Mouse (Mus musculus) midbrain, embryonic 16.5 days (tissue): Measurements from ENCODE around the gene Nfkbia. TPM values are rescaled to one million over a fixed set of nuclear protein-coding genes. Genes with fewer than 3 reads are reported as not detected.

Experiments
- ATAC-seq: fragments of 200-750 bp; cut with Nextera tagmentation; 2 replicates; pipeline ENCODE4 v1.8.0; 2017; ENCODE audit warnings: moderate TSS enrichment
- H3K27ac ChIP-seq: fragments of 300-500 bp; sonication (generic); 2 replicates; pipeline ENCODE4 v1.5.1; 2014; ENCODE audit warnings: mild to moderate bottlenecking, low read length, mixed read lengths
- H3K27me3 ChIP-seq: fragments of 300-500 bp; sonication (generic); 2 replicates; pipeline ENCODE4 v1.6.1; 2014; ENCODE audit warnings: low read depth, low read length, mixed read lengths; ENCODE audit not compliant: control insufficient read depth, insufficient read depth
- H3K36me3 ChIP-seq: fragments of 300-500 bp; sonication (generic); 2 replicates; pipeline ENCODE4 v1.6.1; 2014; ENCODE audit warnings: mild to moderate bottlenecking, low read length, moderate library complexity, mixed read lengths; ENCODE audit not compliant: control insufficient read depth, insufficient read depth
- H3K4me1 ChIP-seq: fragments of 300-500 bp; sonication (generic); 2 replicates; pipeline ENCODE4 v1.6.1; 2014; ENCODE audit warnings: mild to moderate bottlenecking, low read length, mixed read lengths; ENCODE audit not compliant: control insufficient read depth, insufficient read depth
- H3K4me2 ChIP-seq: fragments of 300-500 bp; sonication (generic); 2 replicates; pipeline ENCODE4 v1.6.1; 2014; ENCODE audit warnings: mild to moderate bottlenecking, low read length, mixed read lengths
- H3K4me3 ChIP-seq: fragments of 300-500 bp; sonication (generic); 2 replicates; pipeline ENCODE4 v1.5.1; 2014; ENCODE audit warnings: low read depth, mild to moderate bottlenecking, low read length, moderate library complexity, mixed read lengths
- H3K9ac ChIP-seq: fragments of 300-500 bp; sonication (generic); 2 replicates; pipeline ENCODE4 v1.6.1; 2014; ENCODE audit warnings: low read depth, low read length, mixed read lengths
- H3K9me3 ChIP-seq: fragments of 300-500 bp; sonication (generic); replicated peaks from 2 replicates; pipeline ENCODE4 v1.6.1; 2014; ENCODE audit warnings: mild to moderate bottlenecking, low read length, mixed read lengths; ENCODE audit not compliant: control insufficient read depth, poor library complexity, severe bottlenecking
- WGBS: fragments of 180-500 bp; shearing (Covaris S2); extraction: QIAGEN DNeasy Blood & Tissue Kit; methylation state at CpG from one replicate; pipeline ENCODE4 v1.1.7; 2014; 5-methylcytosine and 5-hydroxymethylcytosine counted together
- polyA plus RNA-seq: library from polyadenylated mRNA; unstranded; fragments of >200 nt; fragmentation: Nextera tagmentation; extraction: Ambion mirVana; gene quantifications from 2 replicates; pipeline ENCODE4 v1.2.1, GENCODE M21; 2015

The Nfkbia gene
- polyA plus RNA-seq, 1 experiment from 2014 or later, result 64.3 TPM

DNA sequence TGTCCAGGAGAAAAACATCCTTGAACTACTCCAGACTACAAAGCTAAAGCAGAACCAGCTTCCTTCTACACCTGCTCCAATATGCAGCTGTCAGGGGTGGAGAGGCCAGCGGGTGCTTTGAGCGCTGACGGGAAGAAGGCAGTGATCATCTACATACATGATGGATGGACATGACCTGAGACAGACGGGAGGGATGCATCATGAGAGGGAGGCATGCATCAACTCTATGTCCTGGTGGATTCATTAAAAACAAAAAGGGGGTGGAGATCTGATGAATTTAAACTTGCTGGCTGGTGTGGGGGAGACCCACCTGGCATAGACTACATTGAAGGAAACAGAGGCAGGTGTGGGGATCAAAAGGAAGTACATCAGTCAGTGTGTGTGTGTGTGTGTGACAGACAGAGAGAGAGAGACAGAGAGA lies 48.4 kb downstream of the Nfkbia start:
- H3K9me3 ChIP-seq, result no peaks in the 10 kb centered on the region
- no peak overlapping the region for H3K9ac ChIP-seq
- no peak overlapping the region for H3K4me2 ChIP-seq
- H3K27ac ChIP-seq, result no peak overlapping the region
- no peaks in the 10 kb centered on the region for H3K36me3 ChIP-seq
- no peaks in the 10 kb centered on the region for H3K27me3 ChIP-seq
- 92% methylated on average over 4 of the region's 4 CpGs for WGBS
- ATAC-seq, result no peak
- peaks cover 6% of the 10 kb centered on the region; the same call in 1 of the 2 replicates for H3K4me1 ChIP-seq
- no peak overlapping the region for H3K4me3 ChIP-seq

DNA sequence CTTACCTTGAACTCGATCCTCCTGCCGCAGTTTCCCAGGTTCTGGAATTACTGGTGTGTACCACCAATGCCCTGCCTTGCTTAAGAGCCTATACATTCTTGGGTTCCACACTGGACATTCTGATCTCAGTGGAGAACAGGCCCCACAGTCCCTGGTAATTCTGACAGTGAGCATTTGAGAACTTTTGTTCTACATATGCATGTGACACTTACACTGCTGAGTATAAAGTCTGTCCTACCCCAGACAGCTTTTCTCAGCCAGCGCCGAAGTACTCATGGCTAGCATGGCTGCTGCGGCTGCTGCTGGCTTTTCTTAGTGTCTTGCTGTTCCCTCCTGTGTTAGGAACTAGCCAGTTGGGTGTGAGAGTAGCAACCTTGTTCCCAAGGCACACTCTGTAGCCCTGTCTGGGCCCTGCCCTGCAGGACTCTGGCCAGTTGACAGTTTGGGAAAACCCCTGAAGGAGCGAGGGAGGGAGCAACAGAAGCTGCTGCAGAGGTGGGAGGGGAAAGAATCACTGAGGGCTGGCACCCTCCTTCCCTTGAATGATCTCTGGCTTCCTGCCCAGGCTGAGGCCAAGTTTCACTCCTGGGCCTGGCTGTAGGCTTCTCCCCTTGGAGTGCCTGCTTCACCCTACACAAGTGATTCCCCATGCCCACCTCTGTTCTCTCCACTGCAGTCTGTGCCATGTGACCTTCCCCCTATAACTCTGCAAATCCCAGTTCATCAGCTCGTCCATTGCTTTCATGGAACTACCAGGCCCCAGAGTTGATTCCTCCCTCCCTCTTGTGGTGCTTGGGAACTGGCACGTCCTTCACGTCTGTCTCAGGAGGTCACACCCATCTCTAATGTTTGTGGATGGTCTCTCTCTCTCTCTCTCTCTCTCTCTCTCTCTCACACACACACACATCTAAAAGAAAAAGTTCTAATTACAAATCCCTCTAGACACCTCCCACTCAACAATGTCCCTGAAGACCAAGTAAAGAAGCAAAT lies 49.3 kb downstream of the Nfkbia start:
- no peak overlapping the region for H3K4me2 ChIP-seq
- peaks cover 14% of the 10 kb centered on the region for H3K4me1 ChIP-seq
- H3K4me3 ChIP-seq, result no peak overlapping the region
- no peaks in the 10 kb centered on the region for H3K9me3 ChIP-seq
- no peaks in the 10 kb centered on the region for H3K36me3 ChIP-seq
- H3K27ac ChIP-seq, result peak overlapping the region; percentile 15; the same call in 1 of the 2 replicates
- H3K9ac ChIP-seq, result no peak overlapping the region
- H3K27me3 ChIP-seq, result no peaks in the 10 kb centered on the region
- no peak for ATAC-seq
- 69% methylated on average over 9 of the region's 9 CpGs for WGBS

DNA sequence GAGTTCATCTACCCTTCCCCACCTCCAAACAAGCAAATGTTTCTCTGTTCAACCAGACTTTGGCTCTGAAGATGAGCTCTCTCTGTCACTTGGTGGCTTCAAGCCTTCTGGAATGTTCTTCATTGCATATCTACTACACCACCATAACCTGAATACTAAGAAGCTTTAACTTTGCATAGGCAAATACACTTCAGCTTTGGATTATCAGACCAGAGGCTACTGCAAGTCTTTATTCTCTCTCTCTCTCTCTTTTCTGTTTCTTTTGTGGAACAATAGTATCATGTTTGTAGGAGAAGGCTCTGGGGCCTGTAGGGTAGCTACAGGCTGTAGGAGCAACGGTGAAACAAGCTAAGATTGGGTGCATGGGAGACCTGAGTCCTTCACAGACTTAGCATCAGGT lies 50.2 kb downstream of the Nfkbia start:
- Histone ChIP-seq H3K4me1 (peaks cover 16% of the 10 kb centered on the region), H3K9ac (no peak overlapping the region), H3K9me3 (no peaks in the 10 kb centered on the region), H3K36me3 (no peaks in the 10 kb centered on the region), H3K4me3 (no peak overlapping the region), H3K27me3 (no peaks in the 10 kb centered on the region), H3K4me2 (no peak overlapping the region), H3K27ac (no peak overlapping the region)
- no peak for ATAC-seq
- 69% methylated on average over 1 of the region's 1 CpGs for WGBS

DNA sequence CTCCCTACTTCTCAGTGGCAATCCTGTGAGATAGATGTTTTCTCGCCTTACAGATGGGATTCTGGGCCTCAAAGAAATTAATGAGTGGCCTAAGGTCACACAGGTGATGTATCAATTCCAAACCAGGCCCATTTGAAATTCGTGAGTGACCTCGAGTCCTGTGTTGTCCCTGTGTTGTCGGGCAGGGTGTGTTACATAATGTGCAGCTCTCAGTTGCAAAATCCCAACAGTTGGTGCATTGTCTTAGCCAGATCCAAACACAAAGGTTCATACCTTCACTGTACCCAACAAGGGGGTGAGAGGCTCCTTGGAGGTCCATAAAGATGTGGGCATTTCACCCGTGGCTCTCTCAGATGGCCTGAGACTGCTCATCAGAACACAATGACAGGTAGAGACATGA lies 52.0 kb downstream of the Nfkbia start:
- no peak for ATAC-seq
- WGBS, result 80% methylated on average over 5 of the region's 5 CpGs
- no peak overlapping the region for H3K4me2 ChIP-seq
- H3K4me3 ChIP-seq, result no peak overlapping the region
- no peaks in the 10 kb centered on the region for H3K27me3 ChIP-seq
- H3K27ac ChIP-seq, result no peak overlapping the region
- H3K36me3 ChIP-seq, result no peaks in the 10 kb centered on the region
- H3K4me1 ChIP-seq, result peaks cover 10% of the 10 kb centered on the region
- no peaks in the 10 kb centered on the region for H3K9me3 ChIP-seq
- no peak overlapping the region for H3K9ac ChIP-seq

Other genes with a start within 250 kb of the Nfkbia start
- gene 1110008L16Rik, start 193.1 kb downstream of the Nfkbia start, polyA plus RNA-seq, result 8.6 and 9.7 TPM in 2 replicates
- gene Ppp2r3c, start 189.6 kb downstream of the Nfkbia start, polyA plus RNA-seq, result 21.6 and 26.8 TPM in 2 replicates
- gene Psma6, start 108.4 kb downstream of the Nfkbia start, polyA plus RNA-seq, result 401 and 405 TPM in 2 replicates
- gene Aldoart2, start 72.6 kb upstream of the Nfkbia start, polyA plus RNA-seq, result not detected in 2 replicates
- 1.0 and 1.5 TPM in 2 replicates for gene Insm2, start 106.8 kb upstream of the Nfkbia start, polyA plus RNA-seq